Mouse (Mus musculus) erythroblast, embryonic 14.5 days (primary cell): ENCODE results near the gene Fgfr3.

Source experiments
- GATA1 ChIP-seq: IDR thresholded peaks from 2 replicates; pipeline ENCODE4 v1.6.1; 2012; ENCODE audit warnings: low read length, inconsistent platforms, mixed read lengths
- TAL1 ChIP-seq: IDR thresholded peaks from 3 replicates; pipeline ENCODE4 v1.6.1; 2012; ENCODE audit warnings: low read length, inconsistent platforms, mixed read lengths

- no peak for TF ChIP-seq GATA1
- TF ChIP-seq TAL1 = no peak
Measured at GRCm38 (mm10) chr5:33696430-33696829, 25.0 kb upstream of the Fgfr3 start.
